Mouse (Mus musculus): ENCODE measurements around the gene Gm6020.
"Not testable (repeated sequence)": the region's sequence is repeated elsewhere in the genome, so short reads cannot be mapped to it uniquely, and the experiment has no call there.

Gene Gm6020

DNA sequence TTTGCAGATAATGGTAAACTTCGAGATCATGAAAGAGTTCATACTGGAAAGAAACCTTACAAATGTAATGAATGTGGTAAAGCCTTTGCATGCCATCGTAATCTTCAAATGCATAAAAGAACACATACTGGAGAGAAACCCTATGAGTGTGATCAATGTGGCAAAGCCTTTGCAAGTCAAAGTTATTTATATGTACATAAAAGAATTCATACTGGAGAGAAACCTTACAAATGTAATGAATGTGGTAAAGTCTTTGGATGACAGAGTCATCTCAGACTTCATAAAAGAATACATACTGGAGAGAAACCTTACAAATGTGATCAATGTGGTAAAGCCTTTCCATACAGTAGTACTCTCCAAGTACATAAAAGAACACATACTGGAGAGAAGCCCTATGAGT is at the start of gene Gm6020:
Gene Gm6020, plus strand, starts transcription at position 301 of the 400 bp plus-strand sequence.
- not testable (repeated sequence) for DNase-seq (ENCODE audit: low read depth in 1 of 2, low spot score in 2 of 2)

DNA sequence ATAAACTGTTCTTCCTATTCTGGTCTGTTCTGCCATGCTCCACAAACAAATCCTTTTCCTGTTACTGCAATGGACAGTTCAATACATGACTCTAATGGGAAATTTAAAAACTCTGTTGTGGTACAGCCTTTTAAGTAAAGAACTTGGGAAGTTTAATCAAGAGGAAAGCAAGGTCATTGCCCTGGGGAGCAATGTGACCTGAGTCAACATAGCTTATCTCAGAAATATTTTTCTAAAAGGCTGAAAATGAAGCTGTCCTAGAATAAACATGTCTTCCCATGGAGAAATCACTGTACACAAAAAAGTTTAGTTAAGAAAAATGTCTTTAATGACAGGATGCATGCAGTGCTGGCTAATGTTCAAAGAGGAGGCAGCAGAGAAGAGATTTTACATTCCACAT is 45.0 kb upstream of the Gm6020 start:
- no peak for DNase-seq (ENCODE audit: low read depth in 1 of 2, low spot score in 2 of 2)

DNA sequence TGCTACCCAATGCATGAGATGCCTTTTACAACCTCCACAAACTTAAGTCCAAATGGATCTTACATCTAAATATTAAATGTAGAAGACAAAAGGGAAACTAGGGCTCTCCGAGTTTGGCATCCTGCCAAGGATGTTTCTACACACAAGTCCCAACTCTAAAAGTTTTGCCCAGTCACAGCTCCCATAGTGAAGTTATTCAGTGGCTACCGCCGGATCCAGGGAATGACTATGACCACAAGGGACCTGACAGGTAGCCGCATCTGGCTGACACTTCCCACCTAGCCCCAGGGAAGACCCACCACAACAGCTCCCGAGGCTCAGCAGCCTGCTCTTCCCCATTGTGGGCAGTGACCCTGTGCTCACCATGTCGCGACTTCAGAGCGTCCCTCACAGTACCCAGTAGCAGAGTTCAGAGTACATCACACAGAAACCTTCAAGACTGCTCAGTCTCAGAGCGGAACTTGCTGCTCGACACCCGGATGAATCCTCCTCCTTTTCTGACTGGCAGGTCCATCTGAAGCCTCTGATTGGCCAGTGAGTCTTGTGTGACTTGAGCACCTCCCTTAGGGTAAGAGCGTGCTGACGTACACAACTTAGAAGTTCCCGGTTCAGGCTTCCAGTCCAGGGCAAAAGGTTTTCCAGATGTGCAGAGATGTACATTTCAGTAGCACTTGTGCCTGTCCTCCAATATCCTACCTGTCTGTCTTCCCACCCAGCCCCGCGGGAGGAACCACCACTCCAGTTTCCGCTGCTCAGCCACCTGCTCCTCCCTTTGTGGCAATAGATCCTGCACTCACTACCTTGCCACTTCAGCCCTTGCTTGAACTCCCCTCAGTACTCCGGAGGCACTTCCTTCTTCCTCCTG is 43.1 kb upstream of the Gm6020 start, which contains the start of gene Zfp950:
Gene Zfp950, minus strand, starts transcription at position 499 of the 865 bp plus-strand sequence.
- peak; percentile 60 to 64 for DNase-seq (ENCODE audit: low read depth in 1 of 2, low spot score in 2 of 2)

DNA sequence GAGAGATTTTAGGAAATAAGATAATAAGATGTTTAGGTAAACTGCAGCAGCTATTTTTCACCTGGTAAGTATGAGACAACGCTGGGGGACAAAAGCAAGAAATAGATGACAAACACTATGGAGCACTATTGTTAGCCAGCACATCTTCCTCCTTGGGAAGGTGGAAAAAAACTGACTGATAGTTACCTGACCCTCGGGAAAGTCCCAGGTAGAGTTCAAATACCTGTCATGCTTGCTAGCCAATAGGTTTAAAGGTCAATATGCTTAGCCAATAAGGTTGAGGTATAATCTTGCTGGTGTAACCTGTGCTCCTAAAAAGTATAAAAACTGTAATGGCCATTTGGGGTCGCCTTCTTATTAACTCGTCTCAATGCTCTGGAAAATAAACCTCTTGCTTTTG is 42.4 kb upstream of the Gm6020 start:
- no peak for DNase-seq (ENCODE audit: low read depth in 1 of 2, low spot score in 2 of 2)

DNA sequence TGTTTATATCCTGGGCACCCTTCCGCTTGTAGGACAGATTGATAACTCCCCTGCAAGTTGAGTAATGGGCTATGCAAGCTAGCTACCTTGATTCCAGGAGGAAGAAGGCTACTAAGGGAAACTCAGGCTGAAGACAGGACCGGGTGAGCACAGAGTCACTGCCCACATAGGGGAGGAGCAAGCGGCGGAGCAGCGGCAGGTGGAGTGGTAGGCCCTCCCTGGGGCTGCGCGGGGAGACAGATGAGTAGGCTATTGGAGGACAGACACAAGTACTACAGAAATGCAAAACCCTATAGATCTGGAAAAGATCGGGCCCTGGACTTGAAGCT is 32.4 kb upstream of the Gm6020 start:
- DNase-seq (ENCODE audit: low read depth in 1 of 2, low spot score in 2 of 2): no peak

DNA sequence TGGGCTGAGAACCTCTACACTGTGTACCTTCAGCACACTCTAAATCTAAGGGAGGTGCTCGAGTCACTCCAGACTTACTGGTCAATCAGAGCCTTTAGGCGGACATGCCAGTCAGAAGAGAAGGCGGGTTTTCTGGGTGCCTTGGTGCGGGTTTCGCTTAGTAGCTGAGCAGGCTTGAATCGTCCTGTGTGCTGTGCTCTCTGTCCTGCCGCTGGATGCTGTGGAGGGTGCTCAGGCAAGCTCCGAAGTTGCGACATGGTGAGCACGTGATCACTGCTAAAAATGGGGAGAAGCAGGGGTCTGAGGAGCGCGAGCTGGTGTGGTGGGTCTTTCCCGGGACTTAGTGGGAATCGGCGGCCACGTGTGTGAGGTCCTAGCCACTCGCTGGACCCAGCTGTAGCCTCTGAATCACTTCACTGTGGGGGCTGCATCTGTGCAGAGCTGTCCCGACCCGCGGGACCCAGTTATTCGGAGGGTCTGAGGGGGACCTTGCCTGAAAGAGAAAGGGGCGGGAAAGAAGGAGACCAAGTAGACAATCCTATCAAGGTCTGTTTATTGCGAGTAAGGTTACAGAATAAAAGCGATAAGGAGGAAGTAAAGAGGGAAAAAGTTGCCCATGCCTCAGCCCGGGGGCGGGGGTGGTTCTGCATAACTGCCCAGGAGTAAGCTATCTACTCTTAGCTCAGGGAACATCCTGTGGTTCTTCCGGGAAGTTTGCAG is 31.8 kb upstream of the Gm6020 start:
- no peak for DNase-seq (ENCODE audit: low read depth in 1 of 2, low spot score in 2 of 2)

DNA sequence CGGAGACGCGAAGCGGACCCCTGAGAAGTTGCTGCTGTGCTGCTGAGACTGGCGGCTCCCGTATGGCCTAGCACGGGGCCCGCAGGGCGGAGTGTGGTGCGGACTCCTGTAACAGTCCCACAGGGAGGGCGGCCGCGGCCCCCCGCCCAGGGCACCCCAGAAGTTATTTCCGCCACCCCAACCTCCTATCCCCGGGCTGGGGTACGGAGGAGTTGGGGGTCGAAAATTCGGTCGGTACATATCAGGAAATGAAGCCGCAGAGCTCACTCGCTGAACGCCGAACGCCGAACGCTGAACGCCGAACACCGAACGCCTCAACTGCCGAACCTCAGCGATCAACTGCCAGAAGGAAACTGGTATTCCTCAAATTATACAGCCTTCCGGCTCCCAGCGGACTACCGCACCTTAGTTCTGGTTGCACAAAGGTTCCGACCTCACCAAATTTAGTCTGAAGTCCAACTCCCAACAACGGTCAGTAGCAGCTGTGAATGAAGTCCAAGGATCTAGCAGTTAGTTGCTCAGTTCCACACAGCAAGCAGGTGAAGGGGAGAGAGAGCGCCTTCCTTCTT is 7.8 kb upstream of the Gm6020 start, which contains the start of gene Gm7102:
Gene Gm7102, minus strand, starts transcription at position 554 of the 569 bp plus-strand sequence.
- DNase-seq (ENCODE audit: low read depth in 1 of 2, low spot score in 2 of 2): no peak

DNA sequence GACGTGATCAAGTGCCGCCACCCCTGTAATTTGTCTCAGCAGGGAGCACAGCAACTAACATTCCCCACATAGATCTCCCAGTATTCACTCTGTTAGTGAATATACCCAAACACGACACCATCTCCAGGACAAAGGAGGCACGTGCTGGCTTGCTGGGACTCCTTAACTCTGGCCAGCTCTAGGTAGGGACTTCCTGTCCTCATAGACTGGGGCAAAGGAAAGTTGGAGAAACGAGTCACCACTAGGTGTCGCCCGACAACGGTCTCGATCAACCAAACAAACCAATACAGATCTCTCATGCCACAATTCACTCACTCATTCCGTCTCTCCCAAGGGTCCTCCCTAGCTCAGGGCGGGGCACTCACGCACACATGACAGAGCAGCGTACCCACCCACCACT is 15.6 kb downstream of the Gm6020 start:
- peak; percentile 74 to 84 for DNase-seq (ENCODE audit: low read depth in 1 of 2, low spot score in 2 of 2)

DNA sequence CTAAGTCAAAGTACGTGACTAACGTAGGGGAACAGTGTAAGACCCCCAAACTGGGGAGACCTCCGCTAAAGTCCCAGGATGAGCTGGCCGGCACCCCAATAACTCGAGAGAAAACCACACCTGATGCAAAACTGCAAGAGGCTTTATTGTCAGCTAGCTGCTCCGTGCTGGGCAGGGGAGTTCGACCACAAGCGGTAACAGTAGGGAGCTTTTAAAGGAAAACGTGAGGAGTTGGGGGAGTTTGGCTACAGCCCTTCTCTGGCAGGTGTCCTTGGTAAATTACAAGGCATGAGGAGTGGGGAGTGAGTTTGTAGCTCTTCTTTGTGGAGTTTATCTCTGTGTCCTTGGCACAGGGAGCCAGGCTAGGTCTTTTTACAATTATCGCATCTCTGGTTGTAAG is 16.1 kb downstream of the Gm6020 start:
- DNase-seq (ENCODE audit: low read depth in 1 of 2, low spot score in 2 of 2): no peak

DNA sequence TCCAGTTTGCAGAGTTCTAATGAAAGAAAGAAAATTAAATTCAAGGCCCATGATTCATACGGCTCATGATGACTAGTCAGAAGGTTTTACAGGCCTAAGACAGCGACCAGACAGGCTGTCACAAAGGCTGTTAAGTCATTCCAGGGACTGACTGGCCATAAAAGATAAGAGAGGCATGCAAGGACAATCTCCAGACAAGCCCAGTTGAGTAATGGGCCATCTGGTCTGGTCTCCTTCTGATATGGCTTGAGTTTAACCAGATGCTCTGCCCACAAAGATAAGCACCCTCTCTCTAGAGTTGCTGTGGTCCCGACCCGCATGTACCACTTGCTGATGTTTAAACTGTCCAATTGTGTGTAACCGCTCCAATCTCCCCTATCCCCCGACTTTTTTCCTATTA is 23.8 kb downstream of the Gm6020 start:
- DNase-seq (ENCODE audit: low read depth in 1 of 2, low spot score in 2 of 2): not testable (repeated sequence)

DNA sequence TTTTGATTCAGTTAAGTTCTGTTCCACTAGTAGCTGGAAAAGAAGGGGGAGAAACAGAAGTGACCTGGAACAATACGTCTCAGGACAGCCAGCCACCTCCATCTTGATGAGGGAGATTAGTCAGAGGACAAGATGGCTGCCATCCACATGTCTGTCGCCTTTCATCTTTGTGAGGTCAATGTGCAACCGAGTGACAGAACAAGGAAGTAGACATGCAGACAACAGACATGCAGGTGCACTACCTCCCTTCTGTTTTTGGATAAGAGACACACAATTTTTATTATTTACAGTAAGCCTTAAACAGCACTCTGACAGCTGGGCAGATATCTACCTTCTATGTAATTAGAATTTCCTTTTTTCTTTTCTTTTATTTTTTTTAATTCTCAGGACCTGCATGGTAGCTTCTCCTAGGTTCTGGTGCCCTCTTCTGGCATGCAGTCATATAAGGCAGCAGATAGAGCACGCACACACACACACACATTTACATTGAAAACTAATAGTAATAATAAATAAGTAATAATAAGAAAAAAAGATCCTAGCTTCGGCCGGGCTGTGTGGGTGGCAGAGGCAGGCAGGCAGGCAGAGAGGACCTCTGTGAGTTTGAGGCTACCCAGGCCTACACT is 40.1 kb downstream of the Gm6020 start:
- peak in 1 of 2 experiments; percentile 16 for DNase-seq (ENCODE audit: low read depth in 1 of 2, low spot score in 2 of 2)

DNA sequence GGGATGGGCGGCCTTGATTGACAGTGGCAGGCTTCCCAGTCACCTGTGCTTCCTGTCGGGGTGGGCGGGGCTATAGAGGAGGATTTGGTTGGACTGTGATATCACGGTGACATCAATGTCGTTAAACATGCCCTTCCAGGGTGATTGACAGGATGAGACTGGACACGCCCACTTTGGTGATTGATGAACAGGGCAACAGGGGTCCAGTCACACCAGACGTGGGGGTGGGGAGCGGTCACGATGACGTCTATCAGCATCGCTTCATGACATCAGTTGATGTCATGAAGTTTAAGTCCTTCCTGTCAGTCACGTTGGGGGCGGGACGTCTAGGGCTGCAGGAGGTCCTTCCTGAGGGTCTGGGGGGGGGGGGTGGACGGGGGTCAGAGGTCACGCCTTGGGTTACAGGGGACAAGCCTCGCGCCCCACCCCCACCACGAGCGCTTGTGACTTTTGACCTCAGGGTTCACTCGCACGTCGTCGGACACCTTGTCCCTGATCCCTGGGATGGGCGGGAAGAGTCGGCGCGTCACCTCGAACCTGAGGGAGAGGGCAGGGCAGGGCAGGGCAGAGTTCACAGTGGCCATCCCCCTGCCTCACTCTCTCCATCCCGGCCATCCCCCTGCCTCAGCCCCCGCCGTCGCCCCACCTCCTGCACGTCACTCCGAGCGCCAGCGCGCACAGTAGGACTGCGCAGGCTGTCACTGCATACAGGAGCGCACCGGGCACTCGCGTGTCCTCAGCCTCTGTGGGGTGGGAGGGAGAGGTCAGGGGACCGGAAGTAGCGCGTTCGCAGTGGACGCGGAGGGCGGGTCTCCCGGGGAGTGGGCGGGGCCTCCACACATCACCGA is 41.2 kb downstream of the Gm6020 start:
- no peak for DNase-seq (ENCODE audit: low read depth in 1 of 2, low spot score in 2 of 2)

DNA sequence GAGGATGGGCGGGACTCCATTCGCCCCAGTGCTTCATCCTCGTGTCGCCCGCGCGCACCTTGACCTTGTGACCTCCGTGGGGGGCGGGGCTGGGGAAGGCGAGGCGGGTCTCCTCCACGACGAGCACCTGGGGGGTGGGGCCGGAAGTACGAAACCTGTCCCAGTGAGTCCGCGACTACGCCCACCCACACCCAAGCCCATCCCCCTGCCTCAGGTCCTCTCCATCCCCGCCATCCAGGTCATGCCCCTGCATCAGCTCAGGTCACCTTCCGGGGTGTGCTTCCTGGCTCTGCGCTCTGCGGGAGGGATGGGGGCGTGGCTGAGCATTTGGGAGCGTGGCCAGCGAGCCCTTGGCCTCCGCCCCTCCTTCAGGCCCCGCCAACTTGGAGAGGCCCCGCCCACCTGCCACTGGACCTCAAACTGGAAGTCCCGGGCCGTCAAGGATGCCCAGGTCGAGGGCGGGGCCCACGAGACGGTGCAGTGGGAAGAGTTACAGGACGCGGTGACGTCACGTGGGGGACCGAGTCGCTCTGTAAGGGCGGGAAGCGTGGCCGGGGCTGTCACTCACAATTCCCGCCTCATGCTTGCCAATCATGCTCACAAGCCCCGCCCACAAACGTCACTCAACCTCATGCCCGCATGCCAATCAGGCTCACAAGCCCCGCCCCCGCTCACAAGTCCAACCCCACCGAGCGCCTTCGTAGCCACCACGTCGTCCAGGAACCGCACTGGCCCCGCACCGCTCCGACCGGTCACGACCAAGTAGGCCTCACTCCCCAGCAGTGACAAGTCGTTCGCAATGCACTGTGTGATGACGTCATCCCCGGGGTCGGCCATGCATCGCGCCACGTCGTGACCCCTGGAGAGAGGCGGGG is 42.1 kb downstream of the Gm6020 start:
- DNase-seq (ENCODE audit: low read depth in 1 of 2, low spot score in 2 of 2): peak; percentile 50 to 65

DNA sequence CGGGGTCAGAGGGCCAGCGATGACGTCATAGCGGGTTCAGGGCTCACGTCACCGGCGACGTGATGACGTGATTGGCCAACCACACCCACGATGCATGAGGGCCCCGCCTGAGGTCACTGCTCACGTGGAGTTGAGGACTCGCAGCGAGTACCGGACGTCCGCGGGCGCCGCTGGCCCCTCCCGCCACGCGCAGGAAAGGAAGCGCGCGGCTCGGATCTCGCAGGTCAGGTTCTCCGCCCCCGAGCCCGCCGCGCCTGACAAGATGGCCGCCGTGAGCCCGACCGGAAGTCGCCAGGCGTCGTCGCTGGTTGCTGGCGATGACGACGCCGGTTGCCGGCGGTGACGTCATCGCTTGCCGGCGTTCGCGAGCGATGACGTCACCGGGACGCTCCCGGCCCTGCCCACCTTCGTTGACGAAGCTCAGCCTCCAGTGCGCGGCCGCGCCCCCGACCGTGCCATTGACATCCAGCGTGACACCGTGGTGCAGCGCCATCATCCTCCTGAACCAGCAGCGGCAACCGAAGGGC is 42.8 kb downstream of the Gm6020 start:
- DNase-seq (ENCODE audit: low read depth in 1 of 2, low spot score in 2 of 2): peak in 1 of 2 experiments; percentile 39

DNA sequence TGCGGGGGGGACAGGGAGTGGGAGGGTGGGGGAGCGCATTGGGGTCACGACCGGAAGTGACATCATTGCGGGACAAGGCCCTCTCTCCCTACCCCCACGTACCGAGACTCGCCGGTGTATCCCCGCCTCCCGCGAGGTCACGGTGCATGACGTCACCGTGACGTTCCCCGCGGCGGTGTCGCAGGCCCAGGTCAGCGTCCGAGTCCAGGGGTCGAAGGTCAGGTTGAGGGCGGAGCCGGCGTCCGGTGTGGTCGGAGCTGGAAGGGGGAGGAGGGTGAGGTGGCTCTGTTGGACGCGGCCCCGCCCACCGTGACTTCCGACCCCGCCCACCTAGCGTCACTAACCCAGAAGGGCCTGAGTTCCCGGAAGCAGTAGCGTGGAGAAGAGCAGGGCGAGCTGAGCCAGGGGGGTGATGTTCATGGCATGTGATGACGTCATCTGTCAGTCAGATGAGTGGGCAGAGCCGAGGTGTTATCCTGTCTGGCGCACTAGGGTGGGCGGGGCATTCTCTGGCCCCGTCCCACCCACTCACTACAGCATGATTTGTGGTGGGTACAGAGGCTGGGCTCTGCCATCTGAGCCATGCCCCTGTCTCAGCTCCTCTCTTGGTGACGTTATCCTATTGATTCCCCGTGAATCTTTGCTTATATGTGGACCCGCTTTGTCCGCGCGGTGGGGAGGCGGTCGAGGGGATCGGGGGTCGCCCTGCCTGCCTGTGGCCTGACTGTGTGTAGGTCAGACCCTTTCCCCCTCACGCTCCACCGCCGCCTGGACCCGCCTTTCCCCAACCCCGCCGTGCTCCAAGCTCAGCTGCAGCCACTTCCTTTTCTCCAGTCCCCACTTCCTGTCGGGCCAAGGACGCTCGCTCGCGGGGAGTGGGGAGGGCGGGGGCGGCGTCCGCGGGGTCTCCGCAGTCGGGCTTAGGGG is 43.5 kb downstream of the Gm6020 start:
- peak; percentile 94 to 96 for DNase-seq (ENCODE audit: low read depth in 1 of 2, low spot score in 2 of 2)

DNA sequence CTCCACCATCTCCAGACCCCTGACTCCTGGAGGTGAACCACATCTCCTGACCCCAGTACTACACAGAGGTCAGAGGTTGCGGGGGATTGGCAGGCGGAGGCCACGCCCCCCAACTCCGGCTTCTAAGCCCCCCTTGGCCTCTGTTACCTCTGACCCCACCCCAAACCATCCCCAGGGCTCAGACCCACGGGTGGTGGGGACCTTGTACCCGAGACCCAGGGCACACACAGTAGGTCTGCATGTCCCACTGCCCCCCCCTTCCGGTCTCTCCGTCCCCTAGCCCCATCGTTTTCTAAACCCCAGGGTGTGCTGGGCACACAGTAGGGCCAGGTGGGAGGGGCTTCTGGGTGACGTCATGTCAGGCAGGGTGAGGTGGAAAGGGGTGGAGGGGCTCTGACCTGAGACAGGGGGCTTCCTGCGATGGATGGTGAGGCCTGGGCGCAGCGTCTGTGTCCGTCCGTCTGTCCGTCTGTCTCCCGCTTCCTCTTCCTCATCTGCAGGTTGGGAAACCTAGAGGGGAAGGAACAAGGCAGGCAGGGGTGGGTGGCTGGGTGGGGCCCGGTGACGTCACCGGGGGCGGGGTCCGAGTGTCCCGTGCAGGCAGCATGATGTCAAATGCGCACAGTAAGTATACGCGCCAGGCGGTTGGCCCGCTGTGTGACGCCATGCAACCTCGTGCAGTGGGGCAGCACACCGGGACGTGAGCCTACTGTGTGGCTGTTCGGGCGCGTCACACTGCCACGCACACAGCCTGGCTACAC is 44.4 kb downstream of the Gm6020 start, which contains the start of gene Csf2ra:
Gene Csf2ra, minus strand, starts transcription at position 489 of the 761 bp plus-strand sequence.
- peak; percentile 59 to 78 for DNase-seq (ENCODE audit: low read depth in 1 of 2, low spot score in 2 of 2)
